Mouse (Mus musculus) neural tube, embryonic 12.5 days (tissue): Measurements from ENCODE around the gene Gcdh. TPM values are rescaled to one million over a fixed set of nuclear protein-coding genes. Genes with fewer than 3 reads are reported as not detected.
A peak's percentile ranks its signal among the peaks of the same experiment; 100 is the strongest.

Experiments used
- ATAC-seq: fragments of 200-750 bp; cut with Nextera tagmentation; 2 replicates; pipeline ENCODE4 v1.8.0; 2017; ENCODE audit warnings: low read depth, mild to moderate bottlenecking, moderate TSS enrichment, moderate library complexity; ENCODE audit not compliant: low FRiP score
- H3K27ac ChIP-seq: fragments of 300-500 bp; sonication (generic); 2 replicates; pipeline ENCODE4 v1.5.1; 2016
- H3K27me3 ChIP-seq: fragments of 300-500 bp; sonication (generic); replicated peaks from 2 replicates; pipeline ENCODE4 v1.6.1; 2016; ENCODE audit warnings: mild to moderate bottlenecking
- H3K36me3 ChIP-seq: fragments of 300-500 bp; sonication (generic); 2 replicates; pipeline ENCODE4 v1.6.1; 2016; ENCODE audit warnings: mild to moderate bottlenecking
- H3K4me1 ChIP-seq: fragments of 300-500 bp; sonication (generic); 2 replicates; pipeline ENCODE4 v1.6.1; 2016
- H3K4me2 ChIP-seq: fragments of 300-500 bp; sonication (generic); replicated peaks from 2 replicates; pipeline ENCODE4 v1.6.1; 2016; ENCODE audit warnings: mild to moderate bottlenecking
- H3K4me3 ChIP-seq: fragments of 300-500 bp; sonication (generic); 2 replicates; pipeline ENCODE4 v1.5.1; 2016
- H3K9ac ChIP-seq: fragments of 300-500 bp; sonication (generic); 2 replicates; pipeline ENCODE4 v1.6.1; 2016; ENCODE audit warnings: mild to moderate bottlenecking
- H3K9me3 ChIP-seq: fragments of 300-500 bp; sonication (generic); 2 replicates; pipeline ENCODE4 v1.6.1; 2016; ENCODE audit warnings: mild to moderate bottlenecking
- WGBS: fragments of 180-500 bp; shearing (Covaris S2); methylation state at CpG from one replicate; pipeline ENCODE4 v1.1.7; 2016; 5-methylcytosine and 5-hydroxymethylcytosine counted together
- microRNA-seq: library from miRNA; unstranded; fragments of <30 nt; microRNA quantifications from one replicate; pipeline ENCODE4, GENCODE M21; 2017
- polyA plus RNA-seq: library from polyadenylated mRNA; unstranded; fragments of >200 nt; fragmentation: Nextera tagmentation; extraction: Ambion mirVana; gene quantifications from 2 replicates; pipeline ENCODE4 v1.2.1, GENCODE M21; 2016

Gcdh gene
- polyA plus RNA-seq, 1 experiment from 2014 or later, result 37.0 TPM

GRCm38 (mm10) chr8:84837912-84838470 lies 55.7 kb downstream of the Gcdh start:
- Histone ChIP-seq H3K36me3 (peaks cover 69% of the 10 kb centered on the region), H3K27ac (no peak overlapping the region)

GRCm38 (mm10) chr8:84837149-84837911 lies 56.4 kb downstream of the Gcdh start:
- Histone ChIP-seq H3K27ac (no peak overlapping the region), H3K4me1 (peaks cover 38% of the 10 kb centered on the region)
- WGBS, result 58% methylated on average over 8 of the region's 8 CpGs

More at GRCm38 (mm10) chr8:84837912-84838470, 55.7 kb downstream of the Gcdh start:
- no peaks in the 10 kb centered on the region for H3K9me3 ChIP-seq
- peaks cover 38% of the 10 kb centered on the region for H3K4me1 ChIP-seq
- no peak overlapping the region for H3K9ac ChIP-seq
- no peak for ATAC-seq
- H3K27me3 ChIP-seq, result no peaks in the 10 kb centered on the region
- WGBS, result 80% methylated on average over 15 of the region's 15 CpGs
- 0 out of 2 replicates have a peak overlapping the region, but pooled peaks have one; percentile 16 for H3K4me2 ChIP-seq
- 0 out of 2 replicates have a peak overlapping the region, but pooled peaks have one; percentile 1 for H3K4me3 ChIP-seq

More at GRCm38 (mm10) chr8:84837149-84837911, 56.4 kb downstream of the Gcdh start:
- Histone ChIP-seq H3K27me3 (no peaks in the 10 kb centered on the region), H3K4me2 (0 out of 2 replicates have a peak overlapping the region, but pooled peaks have one; percentile 16), H3K4me3 (0 out of 2 replicates have a peak overlapping the region, but pooled peaks have one; percentile 1), H3K36me3 (peaks cover 63% of the 10 kb centered on the region), H3K9ac (no peak overlapping the region), H3K9me3 (no peaks in the 10 kb centered on the region)
- no peak for ATAC-seq

Small RNA genes lying within 50 kb of the gene (microRNA-seq; reads per million reads assigned to microRNA genes)
- gene Gm24197 (not detected), gene Mir7069 (4.6 reads per million, percentile 13 among the genes with 10 or more reads in this experiment)

Other genes with a start within 250 kb of the Gcdh start
- 72.4 and 72.8 TPM in 2 replicates for gene Ier2, start 231.1 kb downstream of the Gcdh start, polyA plus RNA-seq
- 58.5 and 59.1 TPM in 2 replicates for gene Trmt1, start 207.6 kb downstream of the Gcdh start, polyA plus RNA-seq
- 17.2 and 19.2 TPM in 2 replicates for gene Nacc1, start 206.1 kb downstream of the Gcdh start, polyA plus RNA-seq
- 4.4 and 4.5 TPM in 2 replicates for gene Lyl1, start 192.5 kb downstream of the Gcdh start, polyA plus RNA-seq
- gene G430095P16Rik, start 170.9 kb downstream of the Gcdh start, polyA plus RNA-seq, result 2.5 and 2.6 TPM in 2 replicates
- gene Nfix, start 93.6 kb downstream of the Gcdh start, polyA plus RNA-seq, result 8.4 and 11.2 TPM in 2 replicates
- 6.5 and 8.3 TPM in 2 replicates for gene Dand5, start 71.1 kb downstream of the Gcdh start, polyA plus RNA-seq
- gene Gadd45gip1, start 62.4 kb downstream of the Gcdh start, polyA plus RNA-seq, result 39.7 and 40.1 TPM in 2 replicates
- gene Rad23a, start 53.3 kb downstream of the Gcdh start, polyA plus RNA-seq, result 89.7 and 94.8 TPM in 2 replicates
- 753 and 769 TPM in 2 replicates for gene Calr, start 47.0 kb downstream of the Gcdh start, polyA plus RNA-seq
- gene Farsa, start 36.9 kb downstream of the Gcdh start, polyA plus RNA-seq, result 108 and 110 TPM in 2 replicates
- gene Syce2, start 21.8 kb downstream of the Gcdh start, polyA plus RNA-seq, result 34.2 and 34.9 TPM in 2 replicates
- 3.4 and 4.0 TPM in 2 replicates for gene Klf1, start 8.0 kb upstream of the Gcdh start, polyA plus RNA-seq
- gene Dnase2a, start 14.6 kb upstream of the Gcdh start, polyA plus RNA-seq, result 5.2 and 6.5 TPM in 2 replicates
- gene Mast1, start 43.4 kb upstream of the Gcdh start, polyA plus RNA-seq, result 43.0 and 44.9 TPM in 2 replicates
- gene Rtbdn, start 53.1 kb upstream of the Gcdh start, polyA plus RNA-seq, result 0.93 and 1.1 TPM in 2 replicates
- not detected in 2 replicates for gene Gm49661, start 75.5 kb upstream of the Gcdh start, polyA plus RNA-seq
- gene Prdx2, start 75.7 kb upstream of the Gcdh start, polyA plus RNA-seq, result 1,247 and 1,331 TPM in 2 replicates
- 78.4 and 85.2 TPM in 2 replicates for gene Rnaseh2a, start 75.8 kb upstream of the Gcdh start, polyA plus RNA-seq
- gene Junb, start 84.8 kb upstream of the Gcdh start, polyA plus RNA-seq, result 9.9 TPM in 2 replicates
- gene Hook2, start 96.7 kb upstream of the Gcdh start, polyA plus RNA-seq, result 17.6 and 18.2 TPM in 2 replicates
- gene Best2, start 120.6 kb upstream of the Gcdh start, polyA plus RNA-seq, result not detected in 2 replicates
- gene Asna1, start 131.4 kb upstream of the Gcdh start, polyA plus RNA-seq, result 144 and 150 TPM in 2 replicates
- 180 and 189 TPM in 2 replicates for gene Trir, start 132.9 kb upstream of the Gcdh start, polyA plus RNA-seq
- 39.2 and 40.4 TPM in 2 replicates for gene Tnpo2, start 143.0 kb upstream of the Gcdh start, polyA plus RNA-seq
- 38.1 and 40.5 TPM in 2 replicates for gene Fbxw9, start 166.1 kb upstream of the Gcdh start, polyA plus RNA-seq
- gene Gm5741, start 174.1 kb upstream of the Gcdh start, polyA plus RNA-seq, result not detected in 2 replicates
- gene Dhps, start 177.8 kb upstream of the Gcdh start, polyA plus RNA-seq, result 76.3 and 87.4 TPM in 2 replicates
- gene Wdr83os, start 186.8 kb upstream of the Gcdh start, polyA plus RNA-seq, result 104 and 111 TPM in 2 replicates
- gene Wdr83, start 187.4 kb upstream of the Gcdh start, polyA plus RNA-seq, result 54.6 and 57.9 TPM in 2 replicates
- gene Man2b1, start 189.3 kb upstream of the Gcdh start, polyA plus RNA-seq, result 18.0 and 18.7 TPM in 2 replicates
- 1.4 TPM in 2 replicates for gene Zfp791, start 229.2 kb upstream of the Gcdh start, polyA plus RNA-seq